Mouse (Mus musculus) lung, embryonic 16.5 days (tissue): ENCODE results near the gene Hist1h2bg. TPM values are rescaled to one million over a fixed set of nuclear protein-coding genes. Genes with fewer than 3 reads are reported as not detected.
"Not testable (repeated sequence)": the region's sequence is repeated elsewhere in the genome, so short reads cannot be mapped to it uniquely, and the experiment has no call there.

Source experiments
- ATAC-seq: fragments of 200-750 bp; cut with Nextera tagmentation; 2 replicates; pipeline ENCODE4 v1.8.0; 2017; ENCODE audit warnings: low read depth, mild to moderate bottlenecking, moderate library complexity
- H3K27ac ChIP-seq: fragments of 300-500 bp; sonication (generic); 2 replicates; pipeline ENCODE4 v1.5.1; 2014; ENCODE audit warnings: mild to moderate bottlenecking, control low read depth, low read length
- H3K27me3 ChIP-seq: fragments of 300-500 bp; sonication (generic); 2 replicates; pipeline ENCODE4 v1.6.1; 2014; ENCODE audit warnings: low read depth, low read length, mixed read lengths; ENCODE audit not compliant: control insufficient read depth, insufficient read depth
- H3K36me3 ChIP-seq: fragments of 300-500 bp; sonication (generic); 2 replicates; pipeline ENCODE4 v1.6.1; 2014; ENCODE audit warnings: low read length; ENCODE audit not compliant: control insufficient read depth, insufficient read depth
- H3K4me1 ChIP-seq: fragments of 300-500 bp; sonication (generic); replicated peaks from 2 replicates; pipeline ENCODE4 v1.6.1; 2014; ENCODE audit warnings: low read length, mixed read lengths; ENCODE audit not compliant: control insufficient read depth, insufficient read depth
- H3K4me2 ChIP-seq: fragments of 300-500 bp; sonication (generic); 2 replicates; pipeline ENCODE4 v1.6.1; 2014; ENCODE audit warnings: low read depth, low read length, control low read depth
- H3K4me3 ChIP-seq: fragments of 300-500 bp; sonication (generic); 2 replicates; pipeline ENCODE4 v1.5.1; 2014; ENCODE audit warnings: mild to moderate bottlenecking, low read length, control low read depth
- H3K9ac ChIP-seq: fragments of 300-500 bp; sonication (generic); 2 replicates; pipeline ENCODE4 v1.6.1; 2014; ENCODE audit warnings: low read length, control low read depth
- H3K9me3 ChIP-seq: fragments of 300-500 bp; sonication (generic); 2 replicates; pipeline ENCODE4 v1.6.1; 2016; ENCODE audit warnings: low read length; ENCODE audit not compliant: control insufficient read depth
- WGBS: fragments of 180-500 bp; shearing (Covaris S2); extraction: QIAGEN DNeasy Blood & Tissue Kit; methylation state at CpG from one replicate; pipeline ENCODE4 v1.1.7; 2014; 5-methylcytosine and 5-hydroxymethylcytosine counted together
- polyA plus RNA-seq: library from polyadenylated mRNA; unstranded; fragments of >200 nt; fragmentation: Nextera tagmentation; extraction: Ambion mirVana; gene quantifications from 2 replicates; pipeline ENCODE4 v1.2.1, GENCODE M21; 2015

Gene Hist1h2bg
- polyA plus RNA-seq, 1 experiment from 2014 or later = 15.8 TPM

DNA sequence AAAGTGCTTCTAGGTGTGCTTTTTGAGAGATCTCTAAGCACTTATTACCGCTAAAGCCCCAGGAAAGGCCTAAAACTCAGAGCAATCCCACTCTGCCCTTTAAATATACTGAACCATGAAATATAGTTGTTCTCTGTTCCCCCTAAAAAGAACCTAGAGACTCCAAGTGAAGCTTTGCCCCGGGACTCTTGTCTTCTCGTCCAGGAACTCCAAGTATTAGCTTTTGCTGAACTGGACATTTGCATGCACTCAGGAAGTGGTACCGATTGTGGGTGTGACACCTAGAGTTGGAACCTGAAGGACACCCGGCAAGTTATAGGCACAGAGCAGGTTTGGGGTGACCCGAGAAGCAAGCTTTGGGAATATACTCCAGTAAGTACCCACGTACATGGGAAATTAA lies 20.0 kb downstream of the Hist1h2bg start:
- Histone ChIP-seq H3K4me1 (peaks cover 3% of the 10 kb centered on the region; the same call in 1 of the 2 replicates), H3K4me2 (no peak overlapping the region)
- 90% methylated on average over 7 of the region's 7 CpGs for WGBS

GRCm38 (mm10) chr13:23591886-23592285 lies 20.7 kb downstream of the Hist1h2bg start:
- not testable (repeated sequence) for H3K36me3 ChIP-seq, H3K4me3 ChIP-seq, H3K4me2 ChIP-seq, H3K27ac ChIP-seq, ATAC-seq, H3K4me1 ChIP-seq, H3K27me3 ChIP-seq, H3K9ac ChIP-seq, H3K9me3 ChIP-seq
- WGBS = 82% methylated on average over 7 of the region's 7 CpGs

More for the DNA sequence above, 20.0 kb downstream of the Hist1h2bg start:
- Histone ChIP-seq H3K36me3 (no peaks in the 10 kb centered on the region), H3K27me3 (no peaks in the 10 kb centered on the region), H3K9me3 (no peaks in the 10 kb centered on the region), H3K27ac (no peak overlapping the region), H3K9ac (no peak overlapping the region), H3K4me3 (no peak overlapping the region)
- no peak for ATAC-seq

- Histone ChIP-seq H3K9me3 (no peaks in the 10 kb centered on the region), H3K27me3 (no peaks in the 10 kb centered on the region), H3K4me1 (no peaks in the 10 kb centered on the region), H3K4me3 (no peak overlapping the region), H3K4me2 (no peak overlapping the region), H3K27ac (peak overlapping the region; percentile 87), H3K36me3 (no peaks in the 10 kb centered on the region), H3K9ac (no peak overlapping the region)
- ATAC-seq = no peak
- 74% methylated on average over 7 of the region's 7 CpGs for WGBS
Observed at GRCm38 (mm10) chr13:23592614-23593013, 21.4 kb downstream of the Hist1h2bg start.

DNA sequence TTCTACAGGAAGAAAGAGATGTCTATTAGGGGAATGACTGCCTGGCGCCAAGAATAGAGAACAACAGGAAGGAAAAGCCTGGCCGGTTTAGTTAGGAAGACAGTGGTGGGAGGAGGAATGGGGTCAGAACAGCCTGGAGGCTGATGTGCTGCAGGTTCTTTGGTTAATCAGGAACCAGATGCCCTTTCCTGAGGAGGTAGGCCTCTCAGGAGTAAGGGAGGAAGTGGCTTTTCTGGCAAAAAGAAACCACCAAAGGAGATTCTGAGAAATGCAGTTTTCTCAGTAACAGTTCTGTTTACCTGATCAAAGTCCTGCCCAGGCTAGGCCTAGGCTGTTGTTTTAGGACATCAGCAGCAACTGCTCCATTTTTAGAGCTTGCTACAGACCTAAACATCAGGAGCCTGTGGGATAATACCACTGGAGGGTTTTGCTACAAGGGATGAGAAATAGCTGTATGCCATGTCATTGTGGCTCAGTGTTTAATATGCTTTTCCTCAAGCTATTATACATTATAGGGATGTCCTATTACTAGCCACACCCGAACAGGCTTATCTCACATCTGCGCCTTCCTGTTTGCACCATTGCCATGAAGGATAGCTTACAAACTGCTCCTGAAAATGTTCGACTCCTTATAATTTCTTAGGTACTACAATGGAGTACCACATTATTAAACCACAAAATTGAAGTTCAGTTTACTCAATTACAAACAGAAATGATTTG lies 22.0 kb downstream of the Hist1h2bg start:
- no peak overlapping the region for H3K4me3 ChIP-seq
- no peaks in the 10 kb centered on the region for H3K27me3 ChIP-seq
- H3K27ac ChIP-seq = peak overlapping the region; percentile 87
- 55% methylated on average over 5 of the region's 5 CpGs for WGBS
- 0 out of 2 replicates have a peak overlapping the region, but pooled peaks have one; percentile 1 for H3K9ac ChIP-seq
- H3K4me2 ChIP-seq = no peak overlapping the region
- peak; percentile 57; the same call in 1 of the 2 replicates for ATAC-seq
- H3K4me1 ChIP-seq = no peaks in the 10 kb centered on the region
- H3K36me3 ChIP-seq = no peaks in the 10 kb centered on the region
- H3K9me3 ChIP-seq = no peaks in the 10 kb centered on the region

DNA sequence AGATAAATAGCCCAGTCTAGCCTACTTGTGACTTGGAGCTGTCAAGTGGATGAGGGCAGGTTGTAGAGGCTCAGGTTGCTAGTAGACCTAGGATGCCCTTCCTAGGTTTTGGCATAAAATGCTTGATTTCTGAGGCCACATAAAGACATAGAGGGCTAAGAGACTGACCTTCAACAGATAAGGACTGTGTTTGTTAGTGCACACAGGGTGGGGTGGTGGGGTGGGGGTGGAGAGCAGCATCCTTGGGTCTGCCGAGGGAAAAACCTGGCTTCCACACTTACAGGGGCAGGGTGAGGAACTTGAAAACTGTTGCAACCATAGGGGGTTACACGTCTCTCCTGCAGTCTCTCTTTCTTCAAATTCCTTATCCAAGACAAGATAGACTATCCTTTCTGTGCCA lies 24.0 kb downstream of the Hist1h2bg start:
- no peak overlapping the region for H3K4me2 ChIP-seq
- H3K36me3 ChIP-seq = no peaks in the 10 kb centered on the region
- no peaks in the 10 kb centered on the region for H3K27me3 ChIP-seq
- H3K4me1 ChIP-seq = no peaks in the 10 kb centered on the region
- H3K9me3 ChIP-seq = no peaks in the 10 kb centered on the region
- H3K4me3 ChIP-seq = no peak overlapping the region
- WGBS = 70% methylated on average over 2 of the region's 2 CpGs
- H3K27ac ChIP-seq = no peak overlapping the region
- no peak for ATAC-seq
- H3K9ac ChIP-seq = no peak overlapping the region

DNA sequence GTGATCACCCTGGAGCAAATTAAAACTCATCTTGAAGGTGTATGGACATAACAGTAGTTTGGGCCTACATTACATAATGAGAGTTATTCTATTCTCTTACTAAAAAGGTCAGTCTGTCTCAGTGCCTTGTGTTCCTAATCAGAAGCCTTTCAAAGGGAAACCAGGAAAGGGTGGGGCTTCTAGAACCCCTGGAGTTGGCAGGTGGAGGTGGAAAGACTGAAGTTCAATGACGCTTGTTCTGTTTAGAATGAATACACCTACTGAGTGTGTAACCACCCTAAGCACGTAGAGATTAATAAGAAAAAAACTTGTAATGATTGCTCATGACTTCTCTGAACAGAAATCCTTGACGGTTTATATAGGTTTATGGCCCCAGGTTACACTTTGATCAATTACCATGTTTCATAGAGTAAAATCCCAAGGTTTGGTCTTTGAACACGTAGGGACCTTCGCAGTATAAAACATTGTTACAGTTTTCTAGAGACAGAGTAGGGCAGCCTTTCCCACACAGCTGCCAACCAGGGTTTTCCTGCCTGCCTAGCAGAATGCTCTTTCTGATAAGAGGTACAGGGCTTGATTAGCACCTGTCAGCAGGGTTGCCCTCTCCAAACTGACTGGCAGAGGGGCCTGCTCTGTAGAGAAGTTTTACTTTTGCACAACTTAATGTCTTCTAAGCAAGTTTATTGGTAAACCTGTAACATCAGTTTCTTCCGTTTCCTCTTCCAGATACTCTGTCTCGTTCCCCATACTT lies 24.6 kb downstream of the Hist1h2bg start:
- H3K36me3 ChIP-seq = no peaks in the 10 kb centered on the region
- H3K4me2 ChIP-seq = no peak overlapping the region
- no peak overlapping the region for H3K9ac ChIP-seq
- ATAC-seq = no peak
- H3K27ac ChIP-seq = no peak overlapping the region
- H3K4me3 ChIP-seq = no peak overlapping the region
- no peaks in the 10 kb centered on the region for H3K27me3 ChIP-seq
- no peaks in the 10 kb centered on the region for H3K9me3 ChIP-seq
- 80% methylated on average over 7 of the region's 7 CpGs for WGBS
- no peaks in the 10 kb centered on the region for H3K4me1 ChIP-seq

GRCm38 (mm10) chr13:23597957-23598356 lies 26.8 kb downstream of the Hist1h2bg start:
- Histone ChIP-seq H3K9ac (no peak overlapping the region), H3K27me3 (no peaks in the 10 kb centered on the region), H3K9me3 (no peaks in the 10 kb centered on the region), H3K27ac (no peak overlapping the region), H3K36me3 (no peaks in the 10 kb centered on the region), H3K4me1 (no peaks in the 10 kb centered on the region), H3K4me3 (no peak overlapping the region), H3K4me2 (no peak overlapping the region)
- ATAC-seq = no peak
- WGBS = 3% methylated on average over 9 of the region's 9 CpGs

- H3K4me1 ChIP-seq = no peaks in the 10 kb centered on the region
- H3K4me3 ChIP-seq = no peak overlapping the region
- no peak overlapping the region for H3K9ac ChIP-seq
- no peak for ATAC-seq
- H3K9me3 ChIP-seq = no peaks in the 10 kb centered on the region
- no peaks in the 10 kb centered on the region for H3K36me3 ChIP-seq
- H3K27ac ChIP-seq = peak overlapping the region; percentile 72
- WGBS = 59% methylated on average over 7 of the region's 7 CpGs
- no peaks in the 10 kb centered on the region for H3K27me3 ChIP-seq
- H3K4me2 ChIP-seq = no peak overlapping the region
Observed at GRCm38 (mm10) chr13:23603182-23603699, 32.0 kb downstream of the Hist1h2bg start.

GRCm38 (mm10) chr13:23604452-23604851 lies 33.3 kb downstream of the Hist1h2bg start:
- no peak overlapping the region for H3K4me3 ChIP-seq
- ATAC-seq = no peak

More at GRCm38 (mm10) chr13:23604452-23604851, 33.3 kb downstream of the Hist1h2bg start:
- Histone ChIP-seq H3K36me3 (no peaks in the 10 kb centered on the region), H3K9me3 (no peaks in the 10 kb centered on the region), H3K27ac (no peak overlapping the region), H3K4me2 (no peak overlapping the region), H3K4me1 (no peaks in the 10 kb centered on the region), H3K9ac (no peak overlapping the region), H3K27me3 (no peaks in the 10 kb centered on the region)
- 86% methylated on average over 3 of the region's 3 CpGs for WGBS
